Mouse (Mus musculus): ENCODE data around the gene Boll. TPM values are rescaled to one million over a fixed set of nuclear protein-coding genes. Genes with fewer than 3 reads are reported as not detected.
A peak's percentile ranks its signal among the peaks of the same experiment; 100 is the strongest.
"Not testable (repeated sequence)": the region's sequence is repeated elsewhere in the genome, so short reads cannot be mapped to it uniquely, and the experiment has no call there.

Boll gene
- polyA plus RNA-seq, 1 experiment from 2014 or later = 0.08 TPM

DNA sequence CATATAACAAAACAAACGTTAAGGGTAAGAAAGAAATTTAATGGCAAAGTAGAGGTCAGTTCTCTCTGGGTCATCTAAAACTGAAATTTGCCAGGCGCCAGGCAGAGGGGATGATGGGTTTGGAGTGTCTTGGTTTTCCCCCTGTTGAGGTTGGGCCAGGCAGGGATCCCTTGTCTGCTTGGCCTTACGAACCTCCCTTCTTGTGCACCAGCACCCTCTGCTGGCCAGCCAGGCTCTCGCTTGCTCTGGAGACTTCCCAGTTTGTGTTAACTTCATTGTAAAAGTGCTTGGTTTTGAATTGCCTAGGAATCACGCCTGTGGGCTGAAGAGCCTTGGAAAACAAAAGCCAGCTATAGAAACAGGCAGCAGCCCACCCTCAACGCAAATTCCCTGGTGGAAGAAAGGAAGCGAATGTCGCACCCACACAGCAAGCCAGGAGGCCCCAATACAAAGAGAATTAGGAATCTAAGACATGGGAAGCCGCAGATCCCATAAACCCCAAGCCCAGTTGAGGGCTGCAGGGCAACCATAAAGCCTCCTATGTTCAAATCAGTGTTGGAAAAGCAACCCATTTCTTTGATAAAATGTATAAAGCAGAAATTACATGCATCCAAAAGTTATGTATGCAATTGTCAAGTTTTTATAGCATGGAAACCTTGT lies 20.0 kb upstream of the Boll start:
- ATAC-seq (ENCODE audit: low read depth) = peak; percentile 69; the same call in 1 of the 2 replicates
- H3K9ac ChIP-seq (ENCODE audit: low read length) = no peak overlapping the region
- no peaks in the 10 kb centered on the region for H3K9me3 ChIP-seq (ENCODE audit: control insufficient read depth, low read length)
- WGBS = 16% methylated on average over 9 of the region's 9 CpGs
- no peaks in the 10 kb centered on the region for H3K36me3 ChIP-seq (ENCODE audit: control insufficient read depth, insufficient read depth, low read length)
- H3K27me3 ChIP-seq (ENCODE audit: control insufficient read depth, insufficient read depth, low read depth, low read length) = no peaks in the 10 kb centered on the region
- no peaks in the 10 kb centered on the region for H3K4me1 ChIP-seq (replicated peaks; ENCODE audit: control insufficient read depth, insufficient read depth, low read length)
- no peak overlapping the region for H3K27ac ChIP-seq (ENCODE audit: low read length)
- no peak overlapping the region for H3K4me2 ChIP-seq (ENCODE audit: low read depth, low read length)
- no peak overlapping the region for H3K4me3 ChIP-seq (ENCODE audit: low read length)

DNA sequence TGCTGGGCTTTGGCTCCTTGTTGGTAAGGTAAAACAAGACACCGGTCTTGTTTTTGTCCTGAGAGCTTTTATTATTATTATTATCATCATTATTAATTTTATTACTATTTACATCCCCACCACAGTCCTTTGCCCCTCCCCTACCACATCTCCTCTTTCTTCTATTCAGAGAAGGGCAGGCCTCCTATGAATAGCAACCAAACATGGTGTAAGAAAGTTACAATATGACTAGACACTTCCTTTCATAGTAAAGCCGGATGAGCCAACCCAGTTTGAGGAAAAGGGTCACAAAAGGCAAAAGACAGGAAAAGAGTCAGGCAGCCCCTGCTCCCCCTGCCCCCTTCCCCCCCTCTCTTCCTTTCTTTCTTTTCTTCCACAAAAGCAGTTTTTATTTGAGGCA lies 17.3 kb upstream of the Boll start:
- H3K4me2 ChIP-seq (ENCODE audit: low read depth, low read length) = no peak overlapping the region
- no peak for ATAC-seq (ENCODE audit: low read depth)
- no peaks in the 10 kb centered on the region for H3K27me3 ChIP-seq (ENCODE audit: control insufficient read depth, insufficient read depth, low read depth, low read length)
- H3K27ac ChIP-seq (ENCODE audit: low read length) = no peak overlapping the region
- H3K9me3 ChIP-seq (ENCODE audit: control insufficient read depth, low read length) = no peaks in the 10 kb centered on the region
- H3K9ac ChIP-seq (ENCODE audit: low read length) = no peak overlapping the region
- no peaks in the 10 kb centered on the region for H3K4me1 ChIP-seq (replicated peaks; ENCODE audit: control insufficient read depth, insufficient read depth, low read length)
- WGBS = 80% methylated on average over 2 of the region's 2 CpGs
- no peak overlapping the region for H3K4me3 ChIP-seq (ENCODE audit: low read length)
- H3K36me3 ChIP-seq (ENCODE audit: control insufficient read depth, insufficient read depth, low read length) = no peaks in the 10 kb centered on the region

DNA sequence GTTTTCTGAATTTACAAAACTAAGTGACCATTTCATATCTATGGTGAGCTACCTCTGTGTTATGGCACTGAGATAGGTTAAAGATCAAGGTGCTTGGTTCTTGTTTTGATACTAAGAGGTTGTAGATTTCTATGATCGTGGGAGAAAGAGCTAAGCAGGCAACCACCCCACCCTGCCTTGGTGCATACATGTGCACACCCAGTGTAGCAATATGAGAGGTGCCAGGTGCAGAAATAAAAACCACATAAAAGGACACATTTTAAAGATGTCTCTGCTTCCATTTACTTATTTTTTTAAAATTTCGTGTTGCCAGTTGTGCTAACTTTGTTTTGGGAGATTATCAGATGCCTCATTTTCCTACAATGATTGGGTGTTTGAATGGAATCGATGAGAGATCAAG lies 9.4 kb upstream of the Boll start:
- ATAC-seq (ENCODE audit: low read depth) = no peak
- no peak overlapping the region for H3K4me2 ChIP-seq (ENCODE audit: low read depth, low read length)
- H3K27ac ChIP-seq (ENCODE audit: low read length) = no peak overlapping the region
- H3K4me3 ChIP-seq (ENCODE audit: low read length) = no peak overlapping the region
- no peaks in the 10 kb centered on the region for H3K27me3 ChIP-seq (ENCODE audit: control insufficient read depth, insufficient read depth, low read depth, low read length)
- 74% methylated on average over 3 of the region's 3 CpGs for WGBS
- H3K9ac ChIP-seq (ENCODE audit: low read length) = no peak overlapping the region
- H3K4me1 ChIP-seq (replicated peaks; ENCODE audit: control insufficient read depth, insufficient read depth, low read length) = no peaks in the 10 kb centered on the region
- no peaks in the 10 kb centered on the region for H3K9me3 ChIP-seq (ENCODE audit: control insufficient read depth, low read length)
- H3K36me3 ChIP-seq (ENCODE audit: control insufficient read depth, insufficient read depth, low read length) = no peaks in the 10 kb centered on the region

DNA sequence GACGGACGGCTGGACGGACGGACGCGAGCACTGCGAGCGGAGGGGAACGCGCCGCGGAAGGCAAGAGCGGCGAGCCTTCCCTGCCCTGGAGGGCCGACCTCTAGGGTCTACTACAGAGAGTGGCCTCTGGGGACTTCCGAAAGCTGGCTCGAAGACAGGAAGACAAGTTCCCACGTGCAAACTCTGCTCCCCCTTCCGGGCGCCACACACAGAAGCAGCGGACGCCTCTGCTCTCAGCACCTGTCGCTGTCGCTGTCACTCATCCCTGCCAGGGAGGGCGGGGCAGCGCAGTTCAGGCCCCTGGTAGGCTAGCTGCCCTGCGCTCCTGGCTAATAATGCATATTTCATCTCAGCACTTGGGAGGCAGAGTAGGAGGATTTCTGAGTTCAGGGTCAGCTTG lies 317 bp upstream of the Boll start:
- peaks cover 9% of the 10 kb centered on the region for H3K9me3 ChIP-seq (ENCODE audit: control insufficient read depth, low read length)
- WGBS = 3% methylated on average over 27 of the region's 27 CpGs
- peaks cover 17% of the 10 kb centered on the region for H3K27me3 ChIP-seq (ENCODE audit: control insufficient read depth, insufficient read depth, low read depth, low read length)
- peak overlapping the region; percentile 66 for H3K4me2 ChIP-seq (ENCODE audit: low read depth, low read length)
- H3K27ac ChIP-seq (ENCODE audit: low read length) = no peak overlapping the region
- peak overlapping the region; percentile 53 for H3K4me3 ChIP-seq (ENCODE audit: low read length)
- peak overlapping the region; percentile 51; the same call in 1 of the 2 replicates for H3K9ac ChIP-seq (ENCODE audit: low read length)
- peaks cover 3% of the 10 kb centered on the region; the same call in 1 of the 2 replicates for H3K4me1 ChIP-seq (replicated peaks; ENCODE audit: control insufficient read depth, insufficient read depth, low read length)
- no peaks in the 10 kb centered on the region for H3K36me3 ChIP-seq (ENCODE audit: control insufficient read depth, insufficient read depth, low read length)
- peak; percentile 71 for ATAC-seq (ENCODE audit: low read depth)

DNA sequence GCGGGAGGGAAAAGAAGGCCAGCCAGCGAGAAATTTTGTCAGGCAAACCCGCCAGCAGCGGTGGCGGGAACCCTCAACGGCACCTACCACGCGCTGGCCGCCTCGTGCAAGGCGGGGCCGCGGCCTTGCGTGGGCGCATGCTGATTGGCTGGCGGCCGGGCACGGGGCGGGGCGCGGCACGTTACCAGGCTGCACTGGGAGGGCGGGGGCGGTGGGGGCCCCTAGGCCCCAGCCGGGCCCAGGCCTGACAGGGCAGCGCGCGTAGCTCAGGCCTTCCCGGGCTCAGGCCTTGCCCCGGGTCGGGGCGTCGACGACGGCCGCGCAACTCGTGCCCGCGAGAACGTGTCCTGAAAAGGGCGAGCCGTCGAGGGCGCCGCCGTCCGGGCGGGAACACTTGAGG lies 635 bp downstream of the Boll start:
- Histone ChIP-seq H3K27me3 (ENCODE audit: control insufficient read depth, insufficient read depth, low read depth, low read length) (peaks cover 17% of the 10 kb centered on the region), H3K4me3 (ENCODE audit: low read length) (peak overlapping the region; percentile 53; the same call in 1 of the 2 replicates), H3K4me1 (replicated peaks; ENCODE audit: control insufficient read depth, insufficient read depth, low read length) (peaks cover 3% of the 10 kb centered on the region; the same call in 1 of the 2 replicates), H3K27ac (ENCODE audit: low read length) (no peak overlapping the region), H3K9ac (ENCODE audit: low read length) (no peak overlapping the region), H3K4me2 (ENCODE audit: low read depth, low read length) (peak overlapping the region; percentile 66; the same call in 1 of the 2 replicates), H3K9me3 (ENCODE audit: control insufficient read depth, low read length) (peaks cover 9% of the 10 kb centered on the region), H3K36me3 (ENCODE audit: control insufficient read depth, insufficient read depth, low read length) (no peaks in the 10 kb centered on the region)
- WGBS = 49% methylated on average over 47 of the region's 49 CpGs
- ATAC-seq (ENCODE audit: low read depth) = peak; percentile 45; the same call in 1 of the 2 replicates

DNA sequence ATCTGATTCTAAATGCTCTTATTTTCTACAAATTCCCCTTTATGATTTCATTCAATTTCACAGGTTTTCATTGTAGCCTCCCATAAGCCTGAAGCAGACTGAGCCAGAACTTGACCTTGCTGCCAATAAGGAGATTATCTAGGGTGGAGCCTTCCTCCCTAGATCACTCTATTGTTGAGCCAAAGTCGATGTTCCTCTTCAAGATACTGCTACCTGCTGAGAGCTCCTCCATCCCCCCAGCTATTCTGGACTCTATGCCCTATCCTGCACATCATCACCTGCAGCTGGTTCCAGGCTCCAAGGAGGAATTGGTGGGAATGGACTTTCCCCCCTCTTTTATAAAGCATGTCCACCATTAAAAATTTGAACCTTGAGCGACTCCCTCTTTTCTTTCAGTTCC lies 11.4 kb downstream of the Boll start:
- 64% methylated on average over 2 of the region's 2 CpGs for WGBS
- not testable (repeated sequence) for H3K27me3 ChIP-seq (ENCODE audit: control insufficient read depth, insufficient read depth, low read depth, low read length); H3K9ac ChIP-seq (ENCODE audit: low read length); H3K27ac ChIP-seq (ENCODE audit: low read length); H3K9me3 ChIP-seq (ENCODE audit: control insufficient read depth, low read length); H3K4me2 ChIP-seq (ENCODE audit: low read depth, low read length); H3K4me1 ChIP-seq (replicated peaks; ENCODE audit: control insufficient read depth, insufficient read depth, low read length); H3K4me3 ChIP-seq (ENCODE audit: low read length); ATAC-seq (ENCODE audit: low read depth); H3K36me3 ChIP-seq (ENCODE audit: control insufficient read depth, insufficient read depth, low read length)

DNA sequence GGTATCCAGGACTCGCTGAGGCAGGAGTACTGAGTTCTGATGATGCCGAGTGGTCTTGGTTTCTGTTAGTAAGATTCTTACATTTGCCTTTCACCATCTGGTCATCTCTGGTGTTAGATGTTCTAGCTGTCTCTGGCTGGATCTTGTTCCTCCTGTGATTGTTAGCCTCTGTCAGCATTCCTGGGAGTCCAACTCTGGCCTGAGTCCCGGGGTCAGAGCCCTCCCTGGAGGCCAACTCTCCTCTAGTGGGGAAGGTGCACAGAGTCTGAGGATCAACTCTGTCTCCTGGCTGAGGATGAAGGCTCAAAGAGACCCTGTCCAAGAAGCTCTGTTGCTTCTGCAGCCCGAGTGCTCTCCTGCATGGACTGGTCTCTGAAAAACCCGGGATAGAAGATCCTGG lies 37.8 kb downstream of the Boll start:
- not testable (repeated sequence) for H3K4me3 ChIP-seq (ENCODE audit: low read length); H3K4me2 ChIP-seq (ENCODE audit: low read depth, low read length); H3K36me3 ChIP-seq (ENCODE audit: control insufficient read depth, insufficient read depth, low read length); H3K27ac ChIP-seq (ENCODE audit: low read length); H3K27me3 ChIP-seq (ENCODE audit: control insufficient read depth, insufficient read depth, low read depth, low read length); H3K9me3 ChIP-seq (ENCODE audit: control insufficient read depth, low read length); H3K9ac ChIP-seq (ENCODE audit: low read length); ATAC-seq (ENCODE audit: low read depth); H3K4me1 ChIP-seq (replicated peaks; ENCODE audit: control insufficient read depth, insufficient read depth, low read length)
- WGBS = 73% methylated on average over 5 of the region's 5 CpGs

DNA sequence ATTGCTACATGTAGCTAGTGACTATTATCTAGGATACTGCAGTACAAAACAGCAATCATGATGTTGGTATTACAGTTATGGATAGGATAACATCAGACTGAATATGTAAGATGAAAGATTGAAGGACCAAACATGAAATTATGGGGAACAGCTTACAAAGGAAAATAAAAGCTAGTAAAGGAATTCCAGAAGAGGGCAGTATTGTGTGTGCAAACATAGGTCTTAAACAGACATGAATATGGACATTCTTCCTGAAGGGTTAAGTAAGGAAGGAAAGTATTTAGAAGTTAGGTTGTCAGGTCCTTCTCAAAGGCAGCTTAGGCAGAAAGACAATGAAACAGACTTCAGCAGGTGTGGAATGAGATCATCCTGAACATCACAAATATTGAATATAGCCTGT lies 62.2 kb downstream of the Boll start:
- no peaks in the 10 kb centered on the region for H3K9me3 ChIP-seq (ENCODE audit: control insufficient read depth, low read length)
- no peak overlapping the region for H3K4me2 ChIP-seq (ENCODE audit: low read depth, low read length)
- H3K36me3 ChIP-seq (ENCODE audit: control insufficient read depth, insufficient read depth, low read length) = no peaks in the 10 kb centered on the region
- no peak overlapping the region for H3K4me3 ChIP-seq (ENCODE audit: low read length)
- H3K9ac ChIP-seq (ENCODE audit: low read length) = no peak overlapping the region
- ATAC-seq (ENCODE audit: low read depth) = no peak
- no peaks in the 10 kb centered on the region for H3K4me1 ChIP-seq (replicated peaks; ENCODE audit: control insufficient read depth, insufficient read depth, low read length)
- H3K27me3 ChIP-seq (ENCODE audit: control insufficient read depth, insufficient read depth, low read depth, low read length) = no peaks in the 10 kb centered on the region
- no peak overlapping the region for H3K27ac ChIP-seq (ENCODE audit: low read length)

DNA sequence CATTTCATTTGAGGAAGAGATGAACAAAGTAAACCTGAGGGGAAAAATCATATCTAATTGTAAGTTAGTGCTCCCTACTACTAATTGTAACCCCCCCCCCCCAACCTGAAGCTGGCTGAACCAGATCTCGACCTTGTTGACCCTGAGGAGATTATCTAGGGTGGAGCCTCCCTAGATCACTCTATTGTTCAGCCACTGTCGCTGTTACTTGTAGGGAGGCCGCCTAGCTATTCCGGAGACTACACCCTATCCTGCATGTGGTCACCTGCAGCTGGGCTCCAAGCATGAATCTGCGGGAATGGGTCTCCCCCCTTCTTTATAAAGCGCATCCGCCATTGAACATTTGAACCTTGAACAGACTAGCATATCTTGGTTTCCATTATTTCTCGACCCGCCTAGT lies 84.2 kb downstream of the Boll start:
- H3K27ac ChIP-seq (ENCODE audit: low read length) = no peak overlapping the region
- no peak overlapping the region for H3K4me2 ChIP-seq (ENCODE audit: low read depth, low read length)
- ATAC-seq (ENCODE audit: low read depth) = no peak
- no peaks in the 10 kb centered on the region for H3K36me3 ChIP-seq (ENCODE audit: control insufficient read depth, insufficient read depth, low read length)
- no peak overlapping the region for H3K4me3 ChIP-seq (ENCODE audit: low read length)
- no peaks in the 10 kb centered on the region for H3K4me1 ChIP-seq (replicated peaks; ENCODE audit: control insufficient read depth, insufficient read depth, low read length)
- 68% methylated on average over 9 of the region's 9 CpGs for WGBS
- H3K9ac ChIP-seq (ENCODE audit: low read length) = no peak overlapping the region
- H3K27me3 ChIP-seq (ENCODE audit: control insufficient read depth, insufficient read depth, low read depth, low read length) = no peaks in the 10 kb centered on the region
- H3K9me3 ChIP-seq (ENCODE audit: control insufficient read depth, low read length) = no peaks in the 10 kb centered on the region

DNA sequence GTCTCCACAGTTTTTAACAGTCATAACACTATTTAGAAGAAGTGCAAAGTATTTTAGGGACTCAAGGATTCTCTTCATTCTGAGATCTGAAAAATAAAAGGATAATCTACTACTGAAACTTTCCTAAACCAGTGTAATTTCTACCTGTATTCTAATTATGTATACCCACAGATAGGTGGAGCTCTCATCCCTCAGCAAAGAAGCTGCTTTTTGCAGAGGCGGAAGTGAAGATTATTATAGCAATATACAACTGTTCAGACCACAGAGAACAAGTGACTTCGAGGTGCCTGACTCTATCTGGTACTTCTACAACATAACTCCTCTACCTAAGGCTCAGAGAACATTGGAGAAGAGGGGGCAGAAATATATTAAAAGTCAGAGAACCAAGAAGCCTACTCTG lies 97.8 kb downstream of the Boll start:
- no peaks in the 10 kb centered on the region for H3K27me3 ChIP-seq (ENCODE audit: control insufficient read depth, insufficient read depth, low read depth, low read length)
- no peak for ATAC-seq (ENCODE audit: low read depth)
- no peak overlapping the region for H3K9ac ChIP-seq (ENCODE audit: low read length)
- no peak overlapping the region for H3K4me3 ChIP-seq (ENCODE audit: low read length)
- no peak overlapping the region for H3K4me2 ChIP-seq (ENCODE audit: low read depth, low read length)
- no peaks in the 10 kb centered on the region for H3K9me3 ChIP-seq (ENCODE audit: control insufficient read depth, low read length)
- H3K36me3 ChIP-seq (ENCODE audit: control insufficient read depth, insufficient read depth, low read length) = no peaks in the 10 kb centered on the region
- no peak overlapping the region for H3K27ac ChIP-seq (ENCODE audit: low read length)
- 55% methylated on average over 2 of the region's 2 CpGs for WGBS
- H3K4me1 ChIP-seq (replicated peaks; ENCODE audit: control insufficient read depth, insufficient read depth, low read length) = no peaks in the 10 kb centered on the region

All from lung, embryonic 16.5 days (tissue).